Mouse (Mus musculus): ENCODE measurements at regions not wholly inside any gene's neighbourhood (a gene's known extent, or its start where the extent isn't known, plus 50 kb on each side); places are given as distances from the start of the nearest gene placed in this dataset.
A peak's percentile ranks its signal among the peaks of the same experiment; 100 is the strongest.

DNA sequence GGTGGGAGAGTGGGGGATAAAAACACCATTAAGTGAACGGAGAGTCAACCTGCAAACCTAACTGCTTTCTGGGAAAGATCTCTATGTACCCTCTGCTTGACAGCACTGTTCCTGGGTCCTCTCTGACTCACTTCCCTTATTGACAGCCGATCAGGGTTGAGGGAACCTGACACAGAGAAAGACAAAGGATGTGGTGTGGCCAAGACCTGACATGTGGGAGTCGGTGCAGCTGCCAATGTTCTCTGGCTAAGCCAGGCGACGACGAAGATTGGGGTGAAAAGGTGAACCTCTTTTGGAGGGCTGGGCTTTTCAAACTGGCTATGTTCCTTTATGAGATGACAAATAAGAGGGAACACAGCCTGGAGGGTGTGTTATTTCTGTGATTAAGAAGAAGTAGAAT lies 318.6 kb upstream of the Usp25 start:
- no peaks in the 10 kb centered on the region for H3K4me1 ChIP-seq (ENCODE audit: control insufficient read depth, insufficient read depth, low read length)
- no peak for ATAC-seq (ENCODE audit: insufficient read depth, low FRiP score)
- no peak overlapping the region for H3K4me2 ChIP-seq (ENCODE audit: low read depth, low read length)
- 22% methylated on average over 6 of the region's 6 CpGs for WGBS
- no peaks in the 10 kb centered on the region for H3K9me3 ChIP-seq (replicated peaks; ENCODE audit: control insufficient read depth, low read length)
- no peak overlapping the region for H3K27ac ChIP-seq (ENCODE audit: low read length)
- no peaks in the 10 kb centered on the region for H3K27me3 ChIP-seq (ENCODE audit: control insufficient read depth, insufficient read depth, low read length)
- H3K4me3 ChIP-seq (replicated peaks; ENCODE audit: low read length): no peak overlapping the region
- H3K9ac ChIP-seq (ENCODE audit: low read length): no peak overlapping the region
- H3K36me3 ChIP-seq (ENCODE audit: control insufficient read depth, insufficient read depth, low read length): no peaks in the 10 kb centered on the region

DNA sequence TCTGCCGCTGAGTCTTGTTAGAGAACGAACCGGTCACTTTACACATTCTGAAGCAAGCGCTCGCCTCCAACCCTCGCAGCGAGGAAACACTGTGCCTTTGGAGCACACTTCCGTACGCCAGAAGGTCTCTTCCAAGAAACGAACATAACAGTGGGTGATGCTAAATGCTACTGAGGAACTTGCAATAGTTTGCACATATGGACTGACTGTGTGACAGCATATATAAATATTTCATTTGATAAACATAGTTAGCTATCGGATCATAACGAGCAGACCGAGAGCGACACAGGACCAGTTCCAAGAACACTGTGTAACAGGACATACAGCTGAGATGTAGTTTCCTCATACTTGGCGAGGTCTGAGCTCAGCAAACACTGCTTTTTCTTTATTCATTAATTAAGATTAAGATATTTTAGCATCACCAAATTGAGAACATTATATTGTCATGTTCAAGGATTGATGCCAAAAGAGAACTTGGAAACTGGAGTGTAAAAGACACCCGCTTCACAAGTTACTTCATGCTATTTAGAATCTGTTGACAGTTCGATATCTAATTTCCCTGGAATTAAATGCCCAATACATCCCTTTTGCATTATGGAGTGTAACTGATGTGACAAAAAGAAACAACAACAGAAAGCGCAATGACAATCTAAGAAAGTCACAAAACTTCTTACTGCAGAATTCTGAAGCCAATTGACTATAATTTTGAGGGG lies 314.3 kb upstream of the Nrip1 start:
- ATAC-seq (ENCODE audit: insufficient read depth, low FRiP score): no peak
- 88% methylated on average over 18 of the region's 18 CpGs for WGBS
- H3K9me3 ChIP-seq (replicated peaks; ENCODE audit: control insufficient read depth, low read length): no peaks in the 10 kb centered on the region

DNA sequence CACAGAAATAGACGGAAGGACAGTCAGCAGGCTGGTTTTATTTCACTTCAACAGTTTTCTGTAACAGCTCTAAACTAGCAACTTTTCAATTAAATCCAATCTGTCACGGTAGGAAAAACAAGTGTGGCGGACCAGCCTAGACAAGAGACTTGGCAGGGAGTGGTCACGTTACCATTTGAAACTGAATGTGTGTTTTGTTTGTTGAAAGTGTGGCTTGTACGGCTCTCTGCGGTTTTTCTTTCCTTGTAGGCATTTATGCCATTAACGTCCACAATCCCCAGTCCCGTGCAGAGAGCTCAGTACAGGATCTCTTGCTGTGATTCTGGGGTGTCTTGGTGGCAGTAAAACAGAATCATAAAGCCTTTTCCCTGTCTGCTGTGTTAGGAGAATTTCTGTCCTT lies 311.9 kb upstream of the Nrip1 start:
- no peak overlapping the region for H3K4me2 ChIP-seq (ENCODE audit: low read depth, low read length)
- no peaks in the 10 kb centered on the region for H3K9me3 ChIP-seq (replicated peaks; ENCODE audit: control insufficient read depth, low read length)
- 46% methylated on average over 8 of the region's 8 CpGs for WGBS
- H3K27me3 ChIP-seq (ENCODE audit: control insufficient read depth, insufficient read depth, low read length): no peaks in the 10 kb centered on the region
- ATAC-seq (ENCODE audit: insufficient read depth, low FRiP score): no peak
- H3K4me3 ChIP-seq (replicated peaks; ENCODE audit: low read length): no peak overlapping the region
- H3K36me3 ChIP-seq (ENCODE audit: control insufficient read depth, insufficient read depth, low read length): no peaks in the 10 kb centered on the region
- no peak overlapping the region for H3K9ac ChIP-seq (ENCODE audit: low read length)
- no peaks in the 10 kb centered on the region for H3K4me1 ChIP-seq (ENCODE audit: control insufficient read depth, insufficient read depth, low read length)
- 0 out of 2 replicates have a peak overlapping the region, but pooled peaks have one; percentile 29 for H3K27ac ChIP-seq (ENCODE audit: low read length)

More for the DNA sequence above, 314.3 kb upstream of the Nrip1 start:
- Histone ChIP-seq H3K36me3 (ENCODE audit: control insufficient read depth, insufficient read depth, low read length) (no peaks in the 10 kb centered on the region), H3K4me1 (ENCODE audit: control insufficient read depth, insufficient read depth, low read length) (no peaks in the 10 kb centered on the region), H3K4me2 (ENCODE audit: low read depth, low read length) (no peak overlapping the region), H3K27me3 (ENCODE audit: control insufficient read depth, insufficient read depth, low read length) (no peaks in the 10 kb centered on the region), H3K4me3 (replicated peaks; ENCODE audit: low read length) (no peak overlapping the region), H3K9ac (ENCODE audit: low read length) (no peak overlapping the region), H3K27ac (ENCODE audit: low read length) (no peak overlapping the region)

DNA sequence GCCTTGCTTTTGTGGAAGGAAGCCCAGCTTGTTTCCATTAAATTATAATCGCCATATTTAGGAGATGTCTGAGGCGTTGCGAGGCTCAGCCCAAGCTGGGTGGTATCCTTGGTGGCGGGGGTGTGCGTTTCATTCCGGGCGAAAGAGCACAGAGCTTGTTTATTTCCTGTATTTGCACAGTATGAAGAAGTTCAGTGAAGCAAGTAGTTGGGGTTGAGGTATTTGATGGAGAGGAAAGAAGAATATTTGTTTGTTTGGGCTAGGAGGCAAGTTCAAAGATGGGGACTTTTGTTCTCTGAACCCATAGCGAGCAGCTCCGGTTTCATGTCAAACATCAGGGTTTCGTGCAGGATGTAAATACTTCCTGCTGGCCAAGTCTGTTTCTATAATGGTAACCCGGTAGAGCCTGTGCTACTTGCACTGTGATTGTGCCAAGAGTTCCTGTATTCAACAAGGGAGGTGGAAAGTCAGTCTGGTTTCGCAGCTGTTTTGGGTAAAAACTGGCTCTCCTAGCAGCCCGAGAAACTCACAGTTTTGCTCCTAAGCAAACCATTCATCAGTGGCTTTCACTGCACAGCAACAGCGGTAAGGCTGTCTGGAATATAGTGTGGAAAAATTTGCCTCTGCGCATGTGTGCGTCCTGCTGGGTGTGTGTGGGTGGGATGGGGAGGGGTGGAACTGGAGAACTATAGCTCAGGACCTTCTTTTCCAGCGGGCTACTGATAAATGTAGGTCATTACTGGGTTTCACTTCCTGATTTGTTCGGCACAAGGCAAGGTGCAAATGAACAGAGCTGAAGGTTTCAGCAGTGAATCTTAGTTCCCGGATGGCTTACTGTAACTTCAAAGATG lies 306.7 kb upstream of the Nrip1 start:
- Histone ChIP-seq H3K4me1 (ENCODE audit: control insufficient read depth, insufficient read depth, low read length) (peaks cover 6% of the 10 kb centered on the region; the same call in 1 of the 2 replicates), H3K4me3 (replicated peaks; ENCODE audit: low read length) (peak overlapping the region; percentile 44), H3K9me3 (replicated peaks; ENCODE audit: control insufficient read depth, low read length) (peaks cover 5% of the 10 kb centered on the region; the same call in 1 of the 2 replicates), H3K27me3 (ENCODE audit: control insufficient read depth, insufficient read depth, low read length) (no peaks in the 10 kb centered on the region), H3K36me3 (ENCODE audit: control insufficient read depth, insufficient read depth, low read length) (no peaks in the 10 kb centered on the region), H3K4me2 (ENCODE audit: low read depth, low read length) (peak overlapping the region; percentile 61), H3K9ac (ENCODE audit: low read length) (peak overlapping the region; percentile 57), H3K27ac (ENCODE audit: low read length) (peak overlapping the region; percentile 76)
- peak; percentile 80; the same call in 1 of the 2 replicates for ATAC-seq (ENCODE audit: insufficient read depth, low FRiP score)
- 20% methylated on average over 19 of the region's 19 CpGs for whole genome bisulfite sequencing

DNA sequence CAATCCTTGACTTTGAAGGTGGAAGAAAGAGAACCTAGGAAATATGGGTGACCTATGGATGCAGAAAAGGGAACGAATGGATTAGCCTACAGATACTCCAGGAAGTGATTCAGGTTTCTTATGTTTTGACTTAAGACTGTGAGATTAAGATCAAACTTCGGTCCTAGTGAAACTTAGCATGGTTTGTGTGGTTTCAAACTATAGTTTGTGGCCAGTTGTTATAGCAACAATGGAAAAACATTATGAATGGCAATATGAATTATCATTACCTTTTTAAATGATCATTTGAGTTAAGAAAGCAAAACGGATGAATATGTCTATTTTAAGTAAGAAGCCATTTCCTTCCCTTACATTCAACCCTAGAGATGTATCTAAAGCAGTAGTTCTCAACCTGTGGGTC lies 305.3 kb upstream of the Nrip1 start:
- 75% methylated on average over 3 of the region's 3 CpGs for WGBS
- H3K4me2 ChIP-seq (ENCODE audit: low read depth, low read length): no peak overlapping the region
- H3K9me3 ChIP-seq (replicated peaks; ENCODE audit: control insufficient read depth, low read length): peaks cover 5% of the 10 kb centered on the region; the same call in 1 of the 2 replicates
- no peaks in the 10 kb centered on the region for H3K27me3 ChIP-seq (ENCODE audit: control insufficient read depth, insufficient read depth, low read length)
- no peak overlapping the region for H3K4me3 ChIP-seq (replicated peaks; ENCODE audit: low read length)
- H3K27ac ChIP-seq (ENCODE audit: low read length): no peak overlapping the region
- H3K9ac ChIP-seq (ENCODE audit: low read length): no peak overlapping the region
- no peaks in the 10 kb centered on the region for H3K36me3 ChIP-seq (ENCODE audit: control insufficient read depth, insufficient read depth, low read length)
- no peak for ATAC-seq (ENCODE audit: insufficient read depth, low FRiP score)
- peaks cover 6% of the 10 kb centered on the region; the same call in 1 of the 2 replicates for H3K4me1 ChIP-seq (ENCODE audit: control insufficient read depth, insufficient read depth, low read length)

DNA sequence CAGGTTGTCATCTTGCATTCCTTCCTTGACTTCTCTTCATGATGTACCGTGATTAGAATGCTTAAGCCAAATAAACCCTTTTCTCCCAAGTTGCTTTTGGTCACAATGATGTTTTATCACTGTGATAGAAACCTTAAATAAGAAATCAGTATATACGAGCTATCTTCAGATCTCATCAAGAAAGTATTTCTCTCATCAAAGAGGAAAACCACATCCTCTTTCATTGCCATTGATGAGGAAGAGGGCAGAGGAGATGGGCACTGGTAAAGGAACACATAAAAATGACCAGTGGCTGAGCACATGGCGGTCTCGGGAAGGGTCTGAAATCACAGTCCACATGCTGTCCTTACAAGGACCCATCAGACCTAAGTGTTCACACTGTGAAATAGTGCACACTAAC lies 296.2 kb upstream of the Nrip1 start:
- WGBS: 93% methylated on average over 4 of the region's 4 CpGs
- Histone ChIP-seq H3K27me3 (ENCODE audit: control insufficient read depth, insufficient read depth, low read length) (no peaks in the 10 kb centered on the region), H3K4me2 (ENCODE audit: low read depth, low read length) (no peak overlapping the region), H3K9ac (ENCODE audit: low read length) (no peak overlapping the region), H3K9me3 (replicated peaks; ENCODE audit: control insufficient read depth, low read length) (no peaks in the 10 kb centered on the region), H3K36me3 (ENCODE audit: control insufficient read depth, insufficient read depth, low read length) (no peaks in the 10 kb centered on the region), H3K27ac (ENCODE audit: low read length) (no peak overlapping the region), H3K4me3 (replicated peaks; ENCODE audit: low read length) (no peak overlapping the region), H3K4me1 (ENCODE audit: control insufficient read depth, insufficient read depth, low read length) (no peaks in the 10 kb centered on the region)
- ATAC-seq (ENCODE audit: insufficient read depth, low FRiP score): no peak

DNA sequence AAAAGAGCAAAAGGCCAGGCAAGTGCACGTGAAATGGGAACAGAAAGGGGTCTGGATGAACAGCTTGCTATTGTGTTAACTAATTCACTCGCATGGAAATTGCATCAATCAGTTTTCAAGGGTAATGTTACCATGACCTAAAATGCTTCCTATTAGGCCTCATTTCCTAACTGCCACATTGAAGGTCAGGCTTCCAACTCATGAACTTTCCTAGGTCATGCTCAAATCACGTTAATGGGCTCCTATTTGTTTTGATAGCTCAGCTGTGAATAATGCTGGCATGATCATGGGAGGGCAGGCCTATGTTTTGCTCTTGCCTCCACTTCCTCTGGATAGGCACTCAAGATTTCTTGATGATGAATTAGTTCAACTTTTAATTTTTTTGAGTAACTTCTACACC lies 293.4 kb upstream of the Nrip1 start:
- no peaks in the 10 kb centered on the region for H3K4me1 ChIP-seq (ENCODE audit: control insufficient read depth, insufficient read depth, low read length)
- H3K9ac ChIP-seq (ENCODE audit: low read length): no peak overlapping the region
- H3K4me2 ChIP-seq (ENCODE audit: low read depth, low read length): no peak overlapping the region
- H3K9me3 ChIP-seq (replicated peaks; ENCODE audit: control insufficient read depth, low read length): no peaks in the 10 kb centered on the region
- no peak overlapping the region for H3K4me3 ChIP-seq (replicated peaks; ENCODE audit: low read length)
- no peak overlapping the region for H3K27ac ChIP-seq (ENCODE audit: low read length)
- ATAC-seq (ENCODE audit: insufficient read depth, low FRiP score): no peak
- H3K27me3 ChIP-seq (ENCODE audit: control insufficient read depth, insufficient read depth, low read length): no peaks in the 10 kb centered on the region
- 49% methylated on average over 3 of the region's 3 CpGs for WGBS
- no peaks in the 10 kb centered on the region for H3K36me3 ChIP-seq (ENCODE audit: control insufficient read depth, insufficient read depth, low read length)

DNA sequence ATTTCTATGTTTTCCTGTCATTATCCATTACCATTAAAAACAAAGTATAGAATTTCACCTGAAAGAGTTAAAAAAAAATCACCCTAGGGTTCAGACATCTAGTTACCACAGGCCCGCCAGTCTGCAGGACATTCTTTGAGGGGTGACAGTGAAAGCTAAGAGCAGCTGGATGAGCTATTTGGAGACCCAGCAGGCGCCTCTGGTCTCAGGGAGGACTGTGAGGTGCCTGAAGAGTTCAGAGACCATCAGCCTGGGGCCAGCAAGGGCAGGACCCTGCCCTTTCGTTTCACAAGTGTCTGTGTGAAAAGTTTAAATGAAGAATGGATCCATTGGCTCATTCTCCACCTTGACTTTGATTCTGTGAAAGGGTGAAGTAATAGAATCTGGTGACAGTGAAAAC lies 281.5 kb upstream of the Nrip1 start:
- H3K4me2 ChIP-seq (ENCODE audit: low read depth, low read length): no peak overlapping the region
- H3K4me1 ChIP-seq (ENCODE audit: control insufficient read depth, insufficient read depth, low read length): 0 out of 2 replicates have a peak, but pooled peaks cover 4% of the 10 kb centered on the region
- H3K36me3 ChIP-seq (ENCODE audit: control insufficient read depth, insufficient read depth, low read length): no peaks in the 10 kb centered on the region
- 42% methylated on average over 3 of the region's 3 CpGs for WGBS
- H3K27ac ChIP-seq (ENCODE audit: low read length): no peak overlapping the region
- H3K9me3 ChIP-seq (replicated peaks; ENCODE audit: control insufficient read depth, low read length): no peaks in the 10 kb centered on the region
- no peak overlapping the region for H3K4me3 ChIP-seq (replicated peaks; ENCODE audit: low read length)
- H3K9ac ChIP-seq (ENCODE audit: low read length): no peak overlapping the region
- no peaks in the 10 kb centered on the region for H3K27me3 ChIP-seq (ENCODE audit: control insufficient read depth, insufficient read depth, low read length)
- no peak for ATAC-seq (ENCODE audit: insufficient read depth, low FRiP score)

DNA sequence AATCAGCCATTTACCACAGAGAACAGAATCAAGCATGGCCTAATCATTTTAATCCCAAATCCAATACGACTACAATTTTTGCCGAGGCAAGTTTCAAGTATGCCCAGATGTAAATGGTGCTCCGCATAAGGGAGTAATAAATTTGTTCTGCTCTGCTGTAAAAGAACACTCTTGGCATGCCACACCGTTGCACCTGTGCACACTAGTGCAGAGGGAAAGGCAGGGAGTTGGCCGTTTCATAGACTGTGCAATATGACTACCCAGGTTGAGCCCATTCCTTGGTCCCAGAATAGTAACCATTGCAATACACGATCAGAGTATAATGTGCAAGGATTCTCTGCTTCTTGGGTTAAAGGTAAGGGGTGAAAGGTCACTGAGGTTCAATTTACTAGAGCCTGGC lies 270.7 kb upstream of the Nrip1 start:
- Histone ChIP-seq H3K27me3 (ENCODE audit: control insufficient read depth, insufficient read depth, low read length) (no peaks in the 10 kb centered on the region), H3K9me3 (replicated peaks; ENCODE audit: control insufficient read depth, low read length) (no peaks in the 10 kb centered on the region), H3K4me3 (replicated peaks; ENCODE audit: low read length) (no peak overlapping the region), H3K4me1 (ENCODE audit: control insufficient read depth, insufficient read depth, low read length) (no peaks in the 10 kb centered on the region), H3K36me3 (ENCODE audit: control insufficient read depth, insufficient read depth, low read length) (no peaks in the 10 kb centered on the region), H3K27ac (ENCODE audit: low read length) (no peak overlapping the region), H3K9ac (ENCODE audit: low read length) (no peak overlapping the region), H3K4me2 (ENCODE audit: low read depth, low read length) (no peak overlapping the region)
- WGBS: 85% methylated on average over 6 of the region's 6 CpGs
- no peak for ATAC-seq (ENCODE audit: insufficient read depth, low FRiP score)
